Mouse (Mus musculus) kidney, adult 8-10 months (tissue): ENCODE measurements at regions not wholly inside any gene's neighbourhood (a gene's known extent, or its start where the extent isn't known, plus 50 kb on each side); places are given as distances from the start of the nearest gene placed in this dataset.

Experiments used
- DNase-seq, 2 experiments: peaks; one replicate each; pipeline ENCODE4 v3.0.0; 2022

- no peak for DNase-seq
Observed at GRCm38 (mm10) chr1:43247609-43248008, 50.8 kb upstream of the Fhl2 start.

- peak; percentile 88 to 92 for DNase-seq
Observed at GRCm38 (mm10) chr1:43250281-43250680, 53.5 kb upstream of the Fhl2 start.

- DNase-seq = peak; percentile 50 to 71
Observed at GRCm38 (mm10) chr1:43251356-43251755, 54.6 kb upstream of the Fhl2 start.

GRCm38 (mm10) chr1:43254129-43254528 is 57.3 kb upstream of the Fhl2 start:
- DNase-seq = no peak

- no peak for DNase-seq
Observed at GRCm38 (mm10) chr1:43256078-43256477, 59.3 kb upstream of the Fhl2 start.

- DNase-seq = no peak
Observed at GRCm38 (mm10) chr1:43257909-43258308, 61.1 kb upstream of the Fhl2 start.

GRCm38 (mm10) chr1:43259841-43260240 is 63.1 kb upstream of the Fhl2 start:
- DNase-seq = peak; percentile 25 to 46

- no peak for DNase-seq
Observed at GRCm38 (mm10) chr1:43260491-43260890, 63.7 kb upstream of the Fhl2 start.

- DNase-seq = peak; percentile 64 to 77
Observed at GRCm38 (mm10) chr1:43264407-43264889, 67.7 kb upstream of the Fhl2 start.

GRCm38 (mm10) chr1:43265699-43266455 is 69.1 kb upstream of the Fhl2 start:
- DNase-seq = no peak

- peak in 1 of 2 experiments; percentile 34 for DNase-seq
Observed at GRCm38 (mm10) chr1:43269685-43270084, 72.9 kb upstream of the Fhl2 start.

- no peak for DNase-seq
Observed at GRCm38 (mm10) chr1:43273236-43273868, 76.6 kb upstream of the Fhl2 start.

- DNase-seq = no peak
Observed at GRCm38 (mm10) chr1:43291736-43292135, 95.0 kb upstream of the Fhl2 start.

GRCm38 (mm10) chr1:43292561-43292960 is 95.8 kb upstream of the Fhl2 start:
- peak in 1 of 2 experiments; percentile 12 for DNase-seq

GRCm38 (mm10) chr1:43294221-43295012 is 97.6 kb upstream of the Fhl2 start:
- no peak for DNase-seq

- no peak for DNase-seq
Observed at GRCm38 (mm10) chr1:43297579-43297978, 100.8 kb upstream of the Fhl2 start.

- no peak for DNase-seq
Observed at GRCm38 (mm10) chr1:43298746-43299145, 102.0 kb upstream of the Fhl2 start.

- peak in 1 of 2 experiments; percentile 28 for DNase-seq
Observed at GRCm38 (mm10) chr1:43299490-43300302, 102.9 kb upstream of the Fhl2 start.

GRCm38 (mm10) chr1:43300676-43301075 is 103.9 kb upstream of the Fhl2 start:
- no peak for DNase-seq

- DNase-seq = no peak
Observed at GRCm38 (mm10) chr1:43301866-43302571, 105.2 kb upstream of the Fhl2 start.

GRCm38 (mm10) chr1:43302657-43303056 is 105.9 kb upstream of the Fhl2 start:
- no peak for DNase-seq
